Mouse (Mus musculus) neural tube, embryonic 13.5 days (tissue): ENCODE data around the gene Chst14. TPM values are rescaled to one million over a fixed set of nuclear protein-coding genes. Genes with fewer than 3 reads are reported as not detected.

Experiments
- ATAC-seq: fragments of 200-750 bp; cut with Nextera tagmentation; 2 replicates; pipeline ENCODE4 v1.8.0; 2017; ENCODE audit warnings: low read depth, mild to moderate bottlenecking, moderate TSS enrichment, moderate library complexity
- H3K27ac ChIP-seq: fragments of 300-500 bp; sonication (generic); replicated peaks from 2 replicates; pipeline ENCODE4 v1.5.1; 2015; ENCODE audit warnings: moderate library complexity, mild to moderate bottlenecking, inconsistent platforms
- H3K27me3 ChIP-seq: fragments of 300-500 bp; sonication (generic); 2 replicates; pipeline ENCODE4 v1.6.1; 2015; ENCODE audit warnings: mild to moderate bottlenecking, inconsistent platforms
- H3K36me3 ChIP-seq: fragments of 300-500 bp; sonication (generic); 2 replicates; pipeline ENCODE4 v1.6.1; 2015; ENCODE audit warnings: mild to moderate bottlenecking, inconsistent platforms
- H3K4me1 ChIP-seq: fragments of 300-500 bp; sonication (generic); replicated peaks from 2 replicates; pipeline ENCODE4 v1.6.1; 2015; ENCODE audit warnings: inconsistent platforms
- H3K4me2 ChIP-seq: fragments of 300-500 bp; sonication (generic); 2 replicates; pipeline ENCODE4 v1.6.1; 2015; ENCODE audit warnings: inconsistent platforms, mild to moderate bottlenecking, moderate library complexity
- H3K4me3 ChIP-seq: fragments of 300-500 bp; sonication (generic); 2 replicates; pipeline ENCODE4 v1.5.1; 2015; ENCODE audit warnings: mild to moderate bottlenecking, inconsistent platforms
- H3K9ac ChIP-seq: fragments of 300-500 bp; sonication (generic); 2 replicates; pipeline ENCODE4 v1.6.1; 2015; ENCODE audit warnings: moderate library complexity, mild to moderate bottlenecking, inconsistent platforms
- H3K9me3 ChIP-seq: fragments of 300-500 bp; sonication (generic); 2 replicates; pipeline ENCODE4 v1.6.1; 2016; ENCODE audit warnings: inconsistent platforms
- WGBS: fragments of 180-500 bp; shearing (Covaris S2); methylation state at CpG from one replicate; pipeline ENCODE4 v1.1.7; 2015; 5-methylcytosine and 5-hydroxymethylcytosine counted together
- polyA plus RNA-seq: library from polyadenylated mRNA; unstranded; fragments of >200 nt; fragmentation: Nextera tagmentation; extraction: Ambion mirVana; gene quantifications from 2 replicates; pipeline ENCODE4 v1.2.1, GENCODE M21; 2015

The Chst14 gene
- polyA plus RNA-seq, 1 experiment from 2014 or later, result 10.4 TPM

- H3K27me3 ChIP-seq, result peaks cover 51% of the 10 kb centered on the region
- H3K9ac ChIP-seq, result peak overlapping the region; percentile 78
- 13% methylated on average over 5 of the region's 5 CpGs for WGBS
These were observed 50.6 kb downstream of the Chst14 start for GRCm38 (mm10) chr2:118976941-118977340.

GRCm38 (mm10) chr2:118978064-118978463 is 51.8 kb downstream of the Chst14 start:
- no peak for ATAC-seq
- Histone ChIP-seq H3K36me3 (no peaks in the 10 kb centered on the region), H3K9me3 (no peaks in the 10 kb centered on the region), H3K4me3 (no peak overlapping the region), H3K4me2 (no peak overlapping the region), H3K27me3 (peaks cover 51% of the 10 kb centered on the region), H3K4me1 (peaks cover 11% of the 10 kb centered on the region), H3K9ac (no peak overlapping the region), H3K27ac (no peak overlapping the region)
- 37% methylated on average over 6 of the region's 6 CpGs for WGBS

More at GRCm38 (mm10) chr2:118976941-118977340, 50.6 kb downstream of the Chst14 start:
- H3K4me2 ChIP-seq, result peak overlapping the region; percentile 85
- H3K9me3 ChIP-seq, result no peaks in the 10 kb centered on the region
- no peaks in the 10 kb centered on the region for H3K36me3 ChIP-seq
- H3K27ac ChIP-seq, result no peak overlapping the region
- ATAC-seq, result no peak
- H3K4me1 ChIP-seq, result peaks cover 14% of the 10 kb centered on the region
- peak overlapping the region; percentile 60 for H3K4me3 ChIP-seq

Other genes starting within 250 kb of the Chst14 start
- not detected in 2 replicates for gene Ankrd63, start 222.5 kb upstream of the Chst14 start, polyA plus RNA-seq
- 0.46 and 0.61 TPM in 2 replicates for gene Plcb2, start 198.1 kb upstream of the Chst14 start, polyA plus RNA-seq
- 23.7 and 25.3 TPM in 2 replicates for gene Inafm2, start 180.7 kb upstream of the Chst14 start, polyA plus RNA-seq
- 1.2 and 1.4 TPM in 2 replicates for gene Ccdc9b, start 163.8 kb upstream of the Chst14 start, polyA plus RNA-seq
- not detected in 2 replicates for gene Phgr1, start 153.7 kb upstream of the Chst14 start, polyA plus RNA-seq
- gene Disp2, start 146.8 kb upstream of the Chst14 start, polyA plus RNA-seq, result 39.9 and 40.7 TPM in 2 replicates
- 23.8 and 28.0 TPM in 2 replicates for gene Knstrn, start 112.5 kb upstream of the Chst14 start, polyA plus RNA-seq
- gene Ivd, start 64.5 kb upstream of the Chst14 start, polyA plus RNA-seq, result 47.7 and 48.5 TPM in 2 replicates
- 5.4 TPM in 2 replicates for gene Bahd1, start 26.1 kb upstream of the Chst14 start, polyA plus RNA-seq
- 36.6 and 37.4 TPM in 2 replicates for gene Ccdc32, start 102.9 kb downstream of the Chst14 start, polyA plus RNA-seq
- 4.2 and 5.9 TPM in 2 replicates for gene Rpusd2, start 108.3 kb downstream of the Chst14 start, polyA plus RNA-seq
- 7.6 and 9.9 TPM in 2 replicates for gene Knl1, start 120.6 kb downstream of the Chst14 start, polyA plus RNA-seq
- gene Rad51, start 186.3 kb downstream of the Chst14 start, polyA plus RNA-seq, result 8.3 and 10.5 TPM in 2 replicates
- gene Rmdn3, start 230.5 kb downstream of the Chst14 start, polyA plus RNA-seq, result 42.3 and 43.9 TPM in 2 replicates
- 1.2 and 2.3 TPM in 2 replicates for gene Gchfr, start 241.3 kb downstream of the Chst14 start, polyA plus RNA-seq
- gene Gm14137, start 248.0 kb downstream of the Chst14 start, polyA plus RNA-seq, result 0.50 and 0.66 TPM in 2 replicates